Mouse (Mus musculus) liver, adult (tissue): ENCODE data around the gene Tada2a.

Experiments
- GATA4 ChIP-seq: IDR thresholded peaks from 2 replicates; pipeline ENCODE4 v1.6.1; 2014; ENCODE audit warnings: mild to moderate bottlenecking, low read length; ENCODE audit not compliant: insufficient replicate concordance

Tada2a gene

DNA sequence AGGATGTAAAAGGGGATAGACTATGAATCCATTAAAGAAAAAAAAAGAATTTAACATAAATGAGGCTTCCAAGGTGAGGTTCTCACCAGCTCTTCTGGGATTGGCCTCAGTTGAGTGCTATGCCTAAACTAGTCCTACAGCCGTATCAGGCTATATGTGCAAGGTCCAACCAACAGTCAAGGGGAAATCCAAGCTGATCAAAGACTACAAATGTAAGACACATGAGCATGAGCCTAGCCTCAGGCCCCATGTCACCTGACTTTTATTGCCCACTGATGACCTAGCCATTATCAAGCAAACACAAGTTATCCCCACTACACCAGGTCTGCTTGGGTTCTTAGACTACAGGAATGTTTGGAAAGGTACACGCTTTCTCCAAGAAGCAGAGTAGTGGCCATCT, 69.6 kb downstream of the Tada2a start:
- no peak for TF ChIP-seq GATA4

DNA sequence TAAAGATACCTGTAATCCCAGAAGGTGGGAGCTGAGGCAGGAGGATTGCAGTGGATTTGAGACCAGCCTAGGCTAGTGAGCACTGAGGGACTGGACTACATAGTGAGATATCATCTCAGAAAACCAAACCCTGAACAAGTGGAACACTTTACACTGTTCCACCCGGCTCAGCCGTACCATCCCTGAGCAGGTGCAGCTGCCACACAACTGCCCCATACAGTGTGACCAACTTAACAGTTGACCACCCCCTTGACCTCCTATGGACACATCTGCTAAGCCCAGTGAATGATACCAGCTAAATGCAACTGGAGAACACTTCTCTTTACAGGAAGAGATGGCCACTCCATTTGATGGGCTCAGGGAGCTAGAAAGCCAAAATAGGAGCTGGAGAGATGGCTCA, 72.0 kb downstream of the Tada2a start:
- no peak for TF ChIP-seq GATA4

DNA sequence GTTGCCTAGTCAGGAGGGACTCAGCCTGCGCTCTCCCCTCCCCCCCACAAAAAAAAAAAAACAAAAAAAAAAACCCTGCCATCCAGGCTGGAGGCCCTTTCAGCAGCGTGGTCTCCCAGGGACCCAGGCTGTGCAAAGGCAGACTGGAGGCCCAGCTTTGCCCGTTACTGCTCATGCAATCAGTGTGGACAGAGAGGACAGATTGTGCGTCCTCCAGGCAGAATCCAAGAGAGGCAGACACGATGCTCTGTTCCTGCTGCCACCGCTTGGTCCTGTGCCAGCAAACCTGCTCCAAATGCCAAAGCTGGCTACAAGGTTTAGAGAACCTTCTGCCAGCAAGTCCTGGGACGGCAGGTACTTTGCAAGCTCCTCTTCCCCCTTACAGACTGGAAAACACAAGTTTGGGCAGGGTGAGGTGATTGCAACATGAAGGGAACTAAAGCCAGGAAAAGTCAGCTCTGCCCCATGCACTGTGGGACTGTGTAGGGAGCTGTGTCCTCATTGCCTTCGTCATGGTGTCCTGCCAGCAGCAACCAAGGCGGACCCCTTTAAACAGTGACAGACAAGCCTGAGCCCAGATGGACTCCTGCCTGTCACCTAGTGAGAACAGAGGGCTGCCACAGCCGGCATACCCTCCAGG, 75.8 kb downstream of the Tada2a start:
- no peak; the same call in 1 of the 2 replicates for TF ChIP-seq GATA4

- TF ChIP-seq GATA4, result no peak
Measured at GRCm38 (mm10) chr11:84053055-84053454, 76.3 kb downstream of the Tada2a start.

DNA sequence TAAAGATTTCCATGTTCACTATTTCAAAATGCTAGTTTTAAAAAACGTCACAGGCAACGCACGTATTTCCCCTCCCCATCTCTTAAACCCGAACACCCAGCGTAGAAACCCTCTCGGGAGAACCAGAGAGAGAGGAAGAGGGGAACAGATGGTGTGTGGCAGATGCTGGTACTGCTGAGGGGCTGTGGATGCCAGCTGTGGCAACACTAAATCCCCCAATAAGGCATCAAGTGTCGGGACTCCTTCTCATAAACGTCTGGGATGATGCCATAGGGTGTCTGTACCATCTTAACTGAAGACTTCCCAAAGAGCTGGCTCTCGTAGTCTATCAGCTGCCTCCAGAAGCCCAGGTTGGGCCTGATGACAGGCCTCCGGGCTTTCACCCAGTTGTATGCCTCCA, 81.0 kb downstream of the Tada2a start:
- TF ChIP-seq GATA4, result no peak

- no peak for TF ChIP-seq GATA4
Measured at GRCm38 (mm10) chr11:84047270-84047669, 82.1 kb downstream of the Tada2a start.

- no peak for TF ChIP-seq GATA4
Measured at GRCm38 (mm10) chr11:84044988-84045387, 84.4 kb downstream of the Tada2a start.

DNA sequence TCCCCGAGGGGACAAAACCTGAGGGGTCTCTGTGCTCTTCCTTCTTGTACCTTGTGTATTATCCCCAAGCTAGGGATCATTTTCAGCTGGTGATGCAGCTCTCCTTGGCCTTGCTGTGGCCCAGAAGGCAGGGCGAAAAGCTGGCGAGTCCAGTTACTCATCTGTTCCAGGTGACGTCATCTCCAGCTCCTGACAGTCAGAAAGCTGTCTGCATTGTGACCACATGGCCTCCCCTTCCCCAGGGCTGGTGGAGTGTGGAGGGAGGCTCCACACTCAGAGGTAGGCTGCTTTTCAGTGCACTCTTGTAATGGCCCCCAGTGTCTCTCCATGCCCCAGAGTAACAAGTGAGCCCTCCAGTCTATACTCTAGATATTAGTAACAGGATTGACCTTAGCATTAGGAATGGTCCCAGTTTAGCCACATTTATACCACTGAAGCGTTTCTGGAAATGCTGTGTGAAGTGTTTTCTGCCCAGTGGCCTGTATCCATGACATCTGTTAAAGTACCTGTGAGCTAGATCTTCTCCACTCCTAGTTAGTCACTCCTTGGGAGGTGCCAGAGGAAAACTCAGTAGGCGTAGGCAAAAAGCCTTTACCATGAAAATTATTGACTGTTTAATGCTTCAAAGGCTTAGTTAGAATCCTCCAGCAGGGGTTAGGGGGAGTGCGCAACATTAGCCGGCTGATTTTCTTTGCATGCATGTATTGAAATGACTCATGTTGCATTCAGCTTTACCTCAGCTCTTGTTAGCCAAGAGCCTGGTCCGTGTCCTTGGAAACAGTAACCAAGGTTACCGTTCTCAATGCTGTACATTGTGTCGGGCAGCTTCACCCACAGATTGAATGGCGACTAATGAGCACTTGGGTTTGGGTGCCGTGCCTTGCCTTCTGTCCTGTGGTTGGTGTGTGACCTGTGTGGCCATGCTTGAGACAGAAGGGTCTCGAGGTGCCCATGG, 86.3 kb downstream of the Tada2a start:
- no peak for TF ChIP-seq GATA4

DNA sequence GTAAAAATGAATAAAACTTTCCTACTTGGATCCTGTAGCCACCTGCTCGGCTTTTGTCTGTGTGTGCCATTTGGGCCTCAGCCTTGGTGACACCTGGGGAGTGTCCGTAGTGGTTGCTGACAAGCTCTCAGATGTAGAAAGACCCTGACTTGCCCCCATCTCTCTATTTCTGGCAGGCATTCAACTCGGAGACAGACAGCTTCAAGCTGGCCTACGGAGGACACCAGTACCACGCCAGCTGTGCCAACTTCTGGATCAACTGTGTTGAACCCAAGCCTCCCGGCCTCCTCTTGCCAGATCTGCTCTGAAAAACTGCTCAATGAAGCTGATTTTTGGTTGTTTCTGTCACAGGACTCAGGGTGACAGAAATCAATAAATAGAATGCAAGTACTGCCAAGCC, 88.8 kb downstream of the Tada2a start:
- TF ChIP-seq GATA4, result no peak

- TF ChIP-seq GATA4, result no peak
Measured at GRCm38 (mm10) chr11:84033671-84034070, 95.7 kb downstream of the Tada2a start.

GRCm38 (mm10) chr11:84032559-84032958, 96.8 kb downstream of the Tada2a start:
- TF ChIP-seq GATA4, result no peak

GRCm38 (mm10) chr11:84031971-84032370, 97.4 kb downstream of the Tada2a start:
- no peak for TF ChIP-seq GATA4
